ENCODE assay signal across 23 mouse cellular contexts in genomic region chr1:178980185-178980584, GRCm38 (mm10).
DNase-seq lines count a peak whose midpoint lies in the region; ATAC-seq and TF ChIP-seq lines count a peak whose summit lies in the region.
"Had no signal": no experiment of that assay in that cellular context is flagged by ENCODE, and none has a peak within 500 bp of the region (broad histone marks: within the 10 kb centered on the region; RNA-seq: fewer than 3 reads in every experiment).

No protein-coding gene starts in this region.

- H3K27ac ChIP-seq in hindbrain, postnatal 0 days, result no peak overlapping the region
- no peak overlapping the region for H3K27ac ChIP-seq in hindbrain, embryonic 10.5 days
- no peak overlapping the region for H3K27ac ChIP-seq in lung, embryonic 14.5 days (ENCODE audit: low read depth)
- H3K27ac ChIP-seq in kidney, embryonic 15.5 days, result no peak overlapping the region
- H3K27ac ChIP-seq: forebrain, embryonic 15.5 days; hindbrain, embryonic 13.5 days; intestine, embryonic 15.5 days had no signal

- 0 out of 2 replicates have a peak, but pooled peaks have one; percentile 6 for TF ChIP-seq CTCF in hindbrain, postnatal 0 days (IDR thresholded peaks at IDR 0.05; ENCODE audit: low read depth)
- TF ChIP-seq CTCF in lung, embryonic 14.5 days (IDR thresholded peaks at IDR 0.05; ENCODE audit: low read depth), result peak; percentile 12; the same call in 1 of the 2 replicates
- TF ChIP-seq CTCF in lung, adult 2 months (IDR thresholded peaks at IDR 0.05; ENCODE audit: insufficient read depth, low read length), result no peak

- no peak for TF ChIP-seq POLR2A in lung, adult 2 months (IDR thresholded peaks at IDR 0.05; ENCODE audit: borderline replicate concordance, extremely low read depth, low read depth, low read length)

- H3K27me3 ChIP-seq in hindbrain, postnatal 0 days (ENCODE audit: insufficient read depth, low read length), result no peaks in the 10 kb centered on the region
- H3K27me3 ChIP-seq in hindbrain, embryonic 10.5 days (ENCODE audit: insufficient read depth, poor library complexity, severe bottlenecking), result no peaks in the 10 kb centered on the region
- no peaks in the 10 kb centered on the region for H3K27me3 ChIP-seq in lung, embryonic 14.5 days (ENCODE audit: insufficient read depth, low read length)
- H3K27me3 ChIP-seq in kidney, embryonic 15.5 days, result no peaks in the 10 kb centered on the region
- H3K27me3 ChIP-seq: embryonic facial prominence, embryonic 12.5 days; forebrain, embryonic 15.5 days; hindbrain, embryonic 13.5 days; intestine, embryonic 15.5 days; Patski had no signal

- H3K9me3 ChIP-seq in hindbrain, postnatal 0 days (ENCODE audit: low read length), result no peaks in the 10 kb centered on the region
- H3K9me3 ChIP-seq in hindbrain, embryonic 10.5 days, result no peaks in the 10 kb centered on the region
- H3K9me3 ChIP-seq in lung, embryonic 14.5 days (ENCODE audit: low read depth, low read length), result no peaks in the 10 kb centered on the region
- H3K9me3 ChIP-seq in kidney, embryonic 15.5 days (replicated peaks), result no peaks in the 10 kb centered on the region
- H3K9me3 ChIP-seq: embryonic facial prominence, embryonic 12.5 days; forebrain, embryonic 15.5 days; hindbrain, embryonic 13.5 days; intestine, embryonic 15.5 days had no signal

- no peaks in the 10 kb centered on the region for H3K4me1 ChIP-seq in hindbrain, postnatal 0 days (ENCODE audit: insufficient read depth, low read length)
- H3K4me1 ChIP-seq in hindbrain, embryonic 10.5 days (replicated peaks), result peaks cover 12% of the 10 kb centered on the region
- H3K4me1 ChIP-seq in lung, embryonic 14.5 days (ENCODE audit: insufficient read depth), result 0 out of 2 replicates have a peak, but pooled peaks cover 3% of the 10 kb centered on the region
- no peaks in the 10 kb centered on the region for H3K4me1 ChIP-seq in lung, adult 2 months (ENCODE audit: control insufficient read depth, insufficient read depth, low read length)
- H3K4me1 ChIP-seq in kidney, embryonic 15.5 days, result peaks cover 18% of the 10 kb centered on the region; the same call in 1 of the 2 replicates
- H3K4me1 ChIP-seq: forebrain, embryonic 15.5 days; hindbrain, embryonic 13.5 days had no signal

- no peak for ATAC-seq in hindbrain, postnatal 0 days
- ATAC-seq in lung, embryonic 14.5 days (ENCODE audit: insufficient read depth), result no peak
- ATAC-seq in kidney, embryonic 15.5 days (replicated peaks; ENCODE audit: low FRiP score), result no peak
- ATAC-seq: CD4-positive, CD25-positive, alpha-beta regulatory T cell, adult 4 months; forebrain, embryonic 15.5 days; intestine, embryonic 15.5 days; Patski had no signal

- no peak overlapping the region for H3K4me2 ChIP-seq in hindbrain, postnatal 0 days (ENCODE audit: low read depth, low read length)
- H3K4me2 ChIP-seq in lung, embryonic 14.5 days, result no peak overlapping the region
- no peak overlapping the region for H3K4me2 ChIP-seq in kidney, embryonic 15.5 days
- H3K4me2 ChIP-seq: embryonic facial prominence, embryonic 12.5 days; forebrain, embryonic 15.5 days; hindbrain, embryonic 13.5 days; intestine, embryonic 15.5 days had no signal

- H3K36me3 ChIP-seq in hindbrain, postnatal 0 days (ENCODE audit: insufficient read depth, low read length), result no peaks in the 10 kb centered on the region
- H3K36me3 ChIP-seq in hindbrain, embryonic 10.5 days, result no peaks in the 10 kb centered on the region
- H3K36me3 ChIP-seq in lung, embryonic 14.5 days (ENCODE audit: insufficient read depth), result no peaks in the 10 kb centered on the region
- H3K36me3 ChIP-seq in kidney, embryonic 15.5 days, result no peaks in the 10 kb centered on the region
- H3K36me3 ChIP-seq: embryonic facial prominence, embryonic 12.5 days; forebrain, embryonic 15.5 days; hindbrain, embryonic 13.5 days; intestine, embryonic 15.5 days had no signal

- H3K4me3 ChIP-seq in hindbrain, postnatal 0 days (ENCODE audit: low read length), result no peak overlapping the region
- H3K4me3 ChIP-seq in hindbrain, embryonic 10.5 days, result no peak overlapping the region
- H3K4me3 ChIP-seq in lung, embryonic 14.5 days (ENCODE audit: low read depth, low read length), result no peak overlapping the region
- no peak overlapping the region for H3K4me3 ChIP-seq in lung, adult 2 months (replicated peaks; ENCODE audit: extremely low read depth, low read depth, low read length)
- H3K4me3 ChIP-seq in kidney, embryonic 15.5 days (replicated peaks), result no peak overlapping the region
- H3K4me3 ChIP-seq: embryonic facial prominence, embryonic 12.5 days; forebrain, embryonic 15.5 days; hindbrain, embryonic 13.5 days; intestine, embryonic 15.5 days had no signal

- H3K9ac ChIP-seq in hindbrain, postnatal 0 days (replicated peaks; ENCODE audit: low read length), result no peak overlapping the region
- H3K9ac ChIP-seq in lung, embryonic 14.5 days, result no peak overlapping the region
- no peak overlapping the region for H3K9ac ChIP-seq in kidney, embryonic 15.5 days
- H3K9ac ChIP-seq: embryonic facial prominence, embryonic 12.5 days; forebrain, embryonic 15.5 days; hindbrain, embryonic 13.5 days; intestine, embryonic 15.5 days had no signal

- no peak for DNase-seq in hindbrain, postnatal 0 days (ENCODE audit: low spot score)
- no peak for DNase-seq in hindbrain, embryonic 10.5 days (ENCODE audit: low spot score)
- no peak for DNase-seq in lung, embryonic 14.5 days
- no peak for DNase-seq in lung, adult 2 months
- peak; percentile 12 for DNase-seq in A20 (ENCODE audit: low read depth, low spot score)
- peak; percentile 15 for DNase-seq in R1 (ENCODE audit: low read depth, low spot score)
- no peak for DNase-seq in thymus, postnatal 14 days
- DNase-seq: adrenal gland, adult 8-10 months; adrenal gland, postnatal 36 days; B cell, adult 2 months; cerebellum, adult 2 months; cerebellum, postnatal 10 days; embryo, embryonic 11 days; gastrocnemius, postnatal 14 days; heart, postnatal 10 days; heart, postnatal 4 days had no signal

Comparison
In these comparisons a context has a peak if more than half of its experiments do, and no peak if none do; other contexts are left out.
1. DNase-seq: peak in A20 (single experiment) and R1 (single experiment); none in hindbrain, postnatal 0 days (single experiment), hindbrain, embryonic 10.5 days (single experiment), lung, embryonic 14.5 days (single experiment), lung, adult 2 months (single experiment) and thymus, postnatal 14 days (single experiment).